Mouse (Mus musculus) left cerebral cortex, postnatal 10 days (tissue): ENCODE results near the gene Htr3b. TPM values are rescaled to one million over a fixed set of nuclear protein-coding genes. Genes with fewer than 3 reads are reported as not detected.

ENCODE experiments used
- DNase-seq, 2 experiments: peaks; one replicate each; pipeline ENCODE4 v3.0.0; 2021 to 2022; ENCODE audit warnings: low spot score in 2 of 2, mixed read lengths in 1 of 2; ENCODE audit errors: extremely low spot score in 1 of 2
- intact Hi-C: fragments of 180-260 bp; cut with DNase I; formaldehyde crosslinking; loops from one replicate; pipeline ENCODE4 v1.15.1; 2025
- total RNA-seq, 2 experiments: library from RNA; stranded (reverse); gene quantifications; 2 replicates each; pipeline ENCODE4 v1.2.3; 2021

Htr3b gene
- total RNA-seq, 2 experiments from 2014 or later, result not detected

DNA sequence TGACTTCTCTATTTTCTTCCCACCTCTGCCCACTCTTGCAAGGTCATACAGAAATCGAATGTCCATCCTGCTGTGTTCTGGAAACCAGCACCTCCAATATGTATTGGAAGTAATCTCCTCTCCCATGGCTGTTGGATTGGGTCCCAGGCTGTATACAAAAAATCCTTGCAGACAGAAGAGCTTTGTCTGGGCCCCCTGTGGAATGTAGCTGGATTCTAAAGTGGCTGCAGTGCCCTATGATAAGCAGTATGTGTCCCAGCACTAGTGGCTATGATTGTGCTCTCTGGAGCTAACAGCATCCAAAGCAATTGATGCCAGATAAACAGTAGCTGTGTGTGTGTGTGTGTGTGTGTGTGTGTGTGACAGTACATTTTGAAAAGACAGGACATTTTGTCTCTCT is 22.4 kb downstream of the Htr3b start:
- DNase-seq, result no peak

DNA sequence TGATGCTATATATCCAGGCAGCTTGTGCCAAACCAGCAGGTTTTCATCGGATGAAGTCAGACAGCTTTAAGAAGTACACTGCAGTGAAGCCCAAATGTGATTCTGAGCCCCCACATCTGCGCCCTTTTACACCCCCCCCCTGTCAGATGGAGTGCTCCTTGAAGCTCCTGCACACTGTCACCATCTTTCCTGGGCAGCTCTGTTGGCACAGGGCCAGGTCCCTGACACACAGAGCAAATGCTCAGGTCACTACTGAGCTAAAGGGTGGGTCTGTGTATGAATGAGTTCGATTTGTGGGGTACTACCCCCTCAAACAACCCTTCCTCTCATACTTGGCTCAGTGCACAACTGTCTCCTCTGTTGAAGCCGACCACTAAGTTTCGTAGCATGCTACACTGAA is 35.4 kb downstream of the Htr3b start:
- peak in 1 of 2 experiments; percentile 29 for DNase-seq
- intact Hi-C loops, result no loop called here

More for the DNA sequence above, 22.4 kb downstream of the Htr3b start:
- intact Hi-C loops, result no loop called here

DNA sequence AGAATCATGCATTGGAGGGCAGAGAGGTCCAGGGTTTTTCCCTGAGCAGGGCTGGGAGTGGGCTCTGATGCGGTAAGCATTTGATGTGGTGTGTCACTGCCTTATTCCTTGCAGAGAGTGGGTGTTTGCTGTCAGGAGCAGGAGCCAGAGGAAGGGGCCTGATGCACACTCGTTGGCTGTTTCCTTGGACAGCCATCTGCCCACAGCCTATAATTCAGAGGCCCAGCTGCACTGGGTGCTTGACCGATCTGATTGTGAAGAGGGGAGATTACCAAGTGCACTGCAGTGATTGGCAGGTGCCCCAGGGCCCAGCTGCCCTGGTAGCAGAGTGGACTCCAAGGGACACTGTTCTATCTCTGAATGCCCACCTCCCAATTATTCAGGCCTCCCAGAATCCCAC is 36.0 kb downstream of the Htr3b start:
- intact Hi-C loops, result no loop called here
- no peak for DNase-seq

DNA sequence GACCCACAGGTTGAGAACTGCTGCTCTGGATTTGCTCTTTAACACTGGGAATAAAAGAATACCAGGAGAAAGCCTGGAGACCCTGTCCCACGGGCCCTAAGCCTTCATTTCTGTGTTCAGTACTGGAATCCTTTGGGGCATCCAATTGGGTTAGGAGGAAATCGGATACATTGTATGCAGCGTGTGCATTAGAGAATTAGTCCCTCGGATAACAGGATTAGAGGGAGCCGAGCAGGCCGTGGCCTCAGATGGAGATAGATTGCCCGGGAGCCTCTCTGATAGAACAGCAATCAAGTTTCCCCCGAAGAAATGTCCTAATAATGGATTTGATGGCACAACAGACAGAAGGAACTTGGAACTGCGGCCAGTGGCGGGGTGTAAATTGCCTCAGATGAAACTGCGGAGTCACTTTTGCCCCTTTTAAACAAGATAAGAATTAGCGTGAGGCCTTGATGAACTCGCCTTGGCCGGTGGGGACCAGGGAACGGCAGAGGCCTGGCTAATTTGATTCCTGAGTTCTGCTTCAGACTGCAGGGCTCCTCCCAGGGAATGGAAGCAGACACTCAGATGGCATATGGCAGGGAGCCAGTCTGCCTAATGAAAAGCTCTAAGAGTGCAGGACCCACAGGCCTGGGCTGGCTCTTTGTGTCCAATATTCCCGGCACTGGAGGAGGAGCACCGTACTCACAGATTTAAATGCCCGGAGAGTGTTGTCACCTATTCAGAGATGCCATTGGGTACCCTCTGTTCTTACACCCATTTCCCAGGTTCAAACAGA is 48.6 kb downstream of the Htr3b start:
- no peak for DNase-seq
- intact Hi-C loops, result no loop called here

DNA sequence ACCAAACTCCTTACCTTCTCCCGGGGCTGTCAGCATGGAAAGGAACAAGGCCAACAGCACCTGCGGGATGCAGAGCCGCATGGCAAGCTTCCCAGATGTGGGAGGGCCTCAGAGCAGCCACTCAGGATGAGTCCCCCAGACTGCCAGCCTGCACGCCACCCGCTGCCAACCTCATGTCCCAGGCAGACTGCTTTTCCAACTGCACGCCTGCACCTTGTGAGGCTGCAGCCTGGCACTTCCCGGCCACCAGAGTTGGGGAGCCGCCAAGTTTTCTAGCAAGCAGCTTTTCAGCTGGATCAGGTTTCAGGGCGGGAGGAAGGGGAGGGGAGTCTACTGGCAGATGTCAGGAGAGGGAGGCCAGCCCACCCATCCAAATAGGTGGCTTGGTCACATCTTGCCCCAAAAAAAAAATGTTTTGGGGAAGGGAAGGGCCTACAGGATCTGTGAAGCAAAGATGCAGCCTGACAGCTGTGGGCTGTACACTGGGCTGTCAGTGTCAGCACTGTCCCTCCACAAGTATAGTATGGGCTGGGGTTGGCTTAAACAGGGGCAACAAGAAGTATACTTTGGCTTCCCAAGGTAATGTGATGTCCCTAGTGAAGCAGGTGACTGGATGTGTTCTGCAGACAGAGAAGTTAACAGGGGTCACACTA is 53.8 kb downstream of the Htr3b start, which contains the start of gene Htr3a:
Htr3a (minus strand) TSS at position 215 of the 653 bp plus-strand sequence.
- DNase-seq, result peak; percentile 50 to 78
- intact Hi-C loops, result no loop called here

DNA sequence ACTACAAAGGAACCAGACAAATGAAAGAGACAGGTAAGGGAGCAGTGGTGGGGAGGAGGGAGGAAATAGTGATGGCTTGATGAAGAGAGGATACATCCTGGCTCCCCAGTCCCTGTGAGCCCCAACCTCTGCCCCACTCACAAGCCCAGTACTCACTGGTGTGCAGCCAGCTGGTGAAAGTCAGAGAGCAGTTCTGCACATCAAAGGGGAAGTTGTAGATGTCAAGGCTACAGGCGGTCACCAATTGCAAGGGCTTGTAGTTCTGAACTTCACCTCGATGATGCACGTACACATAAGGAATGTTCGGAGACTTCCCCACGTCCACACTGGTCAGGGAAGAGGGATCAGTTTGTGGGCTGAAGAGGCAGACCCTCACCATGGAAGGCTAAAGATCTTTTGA is 60.4 kb downstream of the Htr3b start:
- no peak for DNase-seq
- intact Hi-C loops, result loop anchor here (5.0 kb wide), 1 partner anchor 63 kb away; no protein-coding TSS in a partner anchor

DNA sequence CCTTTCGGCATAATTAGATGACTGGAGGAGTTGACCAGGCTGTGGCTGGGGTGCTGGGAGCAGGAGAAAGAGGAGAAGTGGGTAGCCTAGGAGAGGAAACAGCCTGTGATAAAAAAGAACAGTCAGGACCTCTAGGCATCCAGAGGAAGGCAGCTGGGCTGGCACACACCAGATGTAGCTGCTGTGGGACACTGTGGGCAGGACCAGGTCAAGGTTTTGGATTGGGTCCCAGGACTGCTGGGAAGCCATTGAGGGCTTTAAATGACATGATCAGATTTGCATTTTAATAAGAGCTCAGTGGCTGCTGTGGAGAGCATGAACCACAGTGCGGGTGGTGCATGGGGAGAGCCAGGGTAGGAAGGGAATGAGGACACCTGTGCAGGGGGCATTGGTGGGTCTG is 61.0 kb downstream of the Htr3b start:
- intact Hi-C loops, result loop anchor here (5.0 kb wide), 1 partner anchor 64 kb away; no protein-coding TSS in a partner anchor
- no peak for DNase-seq

DNA sequence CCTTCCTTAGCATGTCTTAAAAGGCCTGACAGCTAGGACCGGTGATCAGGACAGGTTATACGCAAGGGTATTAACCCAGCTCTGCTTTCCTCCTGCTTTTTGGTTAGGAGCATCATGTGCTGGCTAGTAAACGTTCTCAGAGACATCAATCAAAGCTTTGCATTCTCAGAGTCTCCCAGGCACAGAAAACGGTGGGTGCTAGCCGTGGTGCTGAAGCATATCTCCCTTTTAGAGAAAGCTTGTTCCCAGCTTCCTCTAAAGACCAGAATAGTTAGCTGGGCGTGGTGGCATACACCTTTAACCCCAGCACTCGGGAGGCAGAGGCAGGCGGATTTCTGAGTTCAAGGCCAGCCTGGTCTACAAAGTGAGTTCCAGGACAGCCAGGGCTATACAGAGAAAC is 66.2 kb downstream of the Htr3b start:
- no peak for DNase-seq
- intact Hi-C loops, result no loop called here

DNA sequence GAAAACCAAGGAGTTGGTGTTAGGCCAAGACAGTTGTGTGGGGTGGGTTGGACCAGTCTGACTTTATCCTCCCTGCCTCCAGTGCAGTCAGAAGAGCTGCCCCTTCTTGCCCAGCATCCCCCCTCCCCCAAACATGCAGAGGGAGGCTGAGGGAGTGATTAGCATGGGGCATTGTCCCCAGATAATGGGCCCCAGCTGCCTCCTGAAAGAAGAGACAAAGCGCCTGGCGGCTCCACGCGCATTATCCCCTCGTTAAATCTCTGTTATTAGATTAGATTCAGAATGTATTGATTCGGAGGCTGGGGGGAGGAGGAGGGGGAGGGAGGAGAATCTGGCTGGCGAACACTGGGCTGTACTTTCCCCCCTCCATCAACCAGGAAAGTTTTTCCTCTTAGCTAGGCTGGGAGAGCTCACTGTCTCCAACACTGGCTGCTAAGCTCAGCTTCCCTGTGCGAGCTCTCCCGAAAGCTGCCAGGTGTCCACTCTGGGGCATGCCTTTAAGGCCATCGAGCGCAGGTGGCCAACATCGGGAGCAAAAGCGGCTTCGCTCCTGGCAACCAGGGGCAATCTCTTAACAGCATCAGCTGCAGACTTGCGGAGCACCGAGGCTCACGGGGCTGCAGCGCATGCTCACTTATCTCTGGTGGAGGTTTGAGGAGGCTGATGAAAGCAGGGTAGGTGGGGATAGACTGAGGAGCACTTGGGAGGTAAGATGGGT is 68.8 kb downstream of the Htr3b start:
- DNase-seq, result no peak
- intact Hi-C loops, result no loop called here

DNA sequence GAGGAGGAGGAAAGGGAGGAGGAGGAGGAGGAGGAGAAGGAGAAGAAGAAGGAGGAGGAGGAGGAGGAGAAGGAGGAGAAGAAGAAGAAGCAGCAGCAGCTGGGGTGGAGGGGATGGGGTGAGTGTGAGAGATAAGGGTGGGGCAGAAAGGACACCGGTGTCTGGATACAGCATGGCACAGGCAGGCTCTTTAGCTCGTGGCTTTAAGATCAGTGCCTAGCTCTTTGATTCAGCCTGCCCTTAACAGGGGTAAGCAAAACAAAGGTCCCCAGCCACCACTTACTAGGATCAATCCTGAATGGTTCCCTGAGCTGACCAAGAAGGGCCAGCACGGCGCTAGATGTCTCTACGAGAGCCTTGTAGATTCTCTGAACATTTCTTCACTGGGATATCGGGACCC is 70.0 kb downstream of the Htr3b start:
- intact Hi-C loops, result loop anchor here (1.0 to 5.0 kb wide), 2 partner anchors 78 to 248 kb away; no protein-coding TSS in a partner anchor
- no peak for DNase-seq

DNA sequence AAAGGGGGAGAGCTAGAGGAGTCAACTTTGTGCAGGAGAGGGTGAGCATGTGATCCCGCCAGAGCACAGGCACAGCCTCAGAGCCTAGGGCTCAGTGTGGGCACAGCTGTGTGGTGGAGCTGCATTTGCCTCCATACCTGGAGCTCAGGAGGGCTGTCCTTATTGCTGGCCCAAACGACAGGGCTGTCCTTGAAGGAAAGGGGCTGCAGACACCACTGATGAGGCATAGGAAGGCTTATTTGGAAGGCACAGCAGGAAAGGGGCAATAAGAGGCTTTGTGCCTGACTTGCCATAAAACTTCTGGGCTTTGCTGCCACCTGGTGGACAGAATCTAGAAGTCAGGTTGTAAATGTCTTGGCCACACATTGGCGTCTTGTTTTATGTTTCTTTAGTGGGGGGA is 70.8 kb downstream of the Htr3b start:
- intact Hi-C loops, result loop anchor here (1.0 to 5.0 kb wide), 2 partner anchors 78 to 248 kb away; no protein-coding TSS in a partner anchor
- peak; percentile 66 to 79 for DNase-seq

DNA sequence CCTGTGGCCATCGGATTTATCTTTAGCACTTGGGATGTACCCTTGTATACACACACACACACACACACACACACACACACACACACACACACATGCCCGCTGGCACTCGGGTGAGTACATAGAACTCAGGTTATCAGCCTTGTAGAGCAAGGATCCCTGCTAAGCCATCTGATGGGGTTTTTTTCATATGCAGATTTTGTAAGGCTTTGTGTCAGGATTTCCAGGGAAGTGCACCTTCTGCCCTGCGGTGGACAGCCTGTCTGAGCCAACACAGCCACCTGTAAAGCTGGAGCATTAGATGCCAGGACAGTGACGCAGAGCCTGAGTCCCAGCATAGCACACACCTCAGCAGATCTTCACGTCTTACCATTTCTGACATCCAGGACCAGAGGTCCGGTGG is 75.7 kb downstream of the Htr3b start:
- intact Hi-C loops, result no loop called here

More for the DNA sequence above, 75.7 kb downstream of the Htr3b start:
- DNase-seq, result no peak

Other genes with a start within 250 kb of the Htr3b start
- gene Zbtb16, start 128.8 kb downstream of the Htr3b start, total RNA-seq, result 10 to 100 TPM; 32.2 to 47.0 TPM
- gene Htr3a, start 53.9 kb downstream of the Htr3b start, total RNA-seq, result 1 to 10 TPM; 3.5 to 4.1 TPM
- gene Usp28, start 20.4 kb upstream of the Htr3b start, total RNA-seq, result 10 to 100 TPM; 43.2 to 52.2 TPM
- 10 to 100 TPM; 14.3 to 17.5 TPM for gene Zw10, start 90.6 kb upstream of the Htr3b start, total RNA-seq
- gene Tmprss5, start 116.3 kb upstream of the Htr3b start, total RNA-seq, result under 1 TPM; 0.30 to 0.69 TPM